Mouse (Mus musculus): ENCODE results near the gene S100a1.

S100a1 gene

GRCm38 (mm10) chr3:90465686-90466310, 48.4 kb downstream of the S100a1 start, which contains the start of gene Npr1:
Npr1 (minus strand) TSS chr3:90465866.
- no peak for DNase-seq (ENCODE audit: extremely low read depth, low read depth)

GRCm38 (mm10) chr3:90465081-90465685, 49.0 kb downstream of the S100a1 start:
- DNase-seq (ENCODE audit: extremely low read depth, low read depth) = no peak

GRCm38 (mm10) chr3:90464552-90465080, 49.6 kb downstream of the S100a1 start:
- no peak for DNase-seq (ENCODE audit: extremely low read depth, low read depth)

- no peak for DNase-seq (ENCODE audit: extremely low read depth, low read depth)
Measured at GRCm38 (mm10) chr3:90462579-90462978, 51.6 kb downstream of the S100a1 start.

GRCm38 (mm10) chr3:90461935-90462334, 52.3 kb downstream of the S100a1 start:
- no peak for DNase-seq (ENCODE audit: extremely low read depth, low read depth)
